Mouse (Mus musculus) heart, embryonic 11.5 days (tissue): ENCODE measurements around the gene Thrb. TPM values are rescaled to one million over a fixed set of nuclear protein-coding genes. Genes with fewer than 3 reads are reported as not detected.

Experiments used
- ATAC-seq: fragments of 200-750 bp; cut with Nextera tagmentation; replicated peaks from 2 replicates; pipeline ENCODE4 v1.8.0; 2017; ENCODE audit warnings: moderate library complexity; ENCODE audit not compliant: insufficient number of reproducible peaks, low FRiP score, low TSS enrichment
- H3K27ac ChIP-seq: fragments of 300-500 bp; sonication (generic); 2 replicates; pipeline ENCODE4 v1.5.1; 2014; ENCODE audit warnings: mild to moderate bottlenecking, low read depth, low read length
- H3K27me3 ChIP-seq: fragments of 300-500 bp; sonication (generic); 2 replicates; pipeline ENCODE4 v1.6.1; 2014; ENCODE audit warnings: mild to moderate bottlenecking, low read length, mixed read lengths; ENCODE audit not compliant: control insufficient read depth, insufficient read depth
- H3K36me3 ChIP-seq: fragments of 300-500 bp; sonication (generic); 2 replicates; pipeline ENCODE4 v1.6.1; 2014; ENCODE audit warnings: mild to moderate bottlenecking, low read length, moderate library complexity, mixed read lengths; ENCODE audit not compliant: control insufficient read depth, insufficient read depth
- H3K4me1 ChIP-seq: fragments of 300-500 bp; sonication (generic); 2 replicates; pipeline ENCODE4 v1.6.1; 2014; ENCODE audit warnings: low read length; ENCODE audit not compliant: control insufficient read depth, insufficient read depth
- H3K4me2 ChIP-seq: fragments of 300-500 bp; sonication (generic); 2 replicates; pipeline ENCODE4 v1.6.1; 2014; ENCODE audit warnings: mild to moderate bottlenecking, moderate library complexity
- H3K4me3 ChIP-seq: fragments of 300-500 bp; sonication (generic); 2 replicates; pipeline ENCODE4 v1.5.1; 2014; ENCODE audit warnings: low read depth, low read length
- H3K9ac ChIP-seq: fragments of 300-500 bp; sonication (generic); 2 replicates; pipeline ENCODE4 v1.6.1; 2014; ENCODE audit warnings: mild to moderate bottlenecking, low read depth, low read length, moderate library complexity
- H3K9me3 ChIP-seq: fragments of 300-500 bp; sonication (generic); replicated peaks from 2 replicates; pipeline ENCODE4 v1.6.1; 2016; ENCODE audit warnings: low read length; ENCODE audit not compliant: control insufficient read depth
- WGBS: fragments of 180-500 bp; shearing (Covaris S2); extraction: QIAGEN DNeasy Blood & Tissue Kit; methylation state at CpG from one replicate; pipeline ENCODE4 v1.1.7; 2014; ENCODE audit not compliant: insufficient replicate concordance; 5-methylcytosine and 5-hydroxymethylcytosine counted together
- polyA plus RNA-seq: library from polyadenylated mRNA; unstranded; fragments of >200 nt; fragmentation: Nextera tagmentation; extraction: Ambion mirVana; gene quantifications from 2 replicates; pipeline ENCODE4 v1.2.1, GENCODE M21; 2014

Gene Thrb
- polyA plus RNA-seq, 1 experiment from 2014 or later: 0.42 TPM

GRCm38 (mm10) chr14:17885320-17885719 is 225.3 kb downstream of the Thrb start:
- Histone ChIP-seq H3K4me3 (no peak overlapping the region), H3K4me2 (no peak overlapping the region), H3K9me3 (no peaks in the 10 kb centered on the region), H3K27me3 (no peaks in the 10 kb centered on the region), H3K36me3 (no peaks in the 10 kb centered on the region), H3K9ac (no peak overlapping the region), H3K27ac (no peak overlapping the region), H3K4me1 (no peaks in the 10 kb centered on the region)
- no peak for ATAC-seq
- 76% methylated on average over 3 of the region's 3 CpGs for WGBS

- Histone ChIP-seq H3K4me3 (no peak overlapping the region), H3K9me3 (no peaks in the 10 kb centered on the region), H3K27me3 (no peaks in the 10 kb centered on the region), H3K9ac (no peak overlapping the region), H3K4me1 (no peaks in the 10 kb centered on the region), H3K27ac (no peak overlapping the region), H3K4me2 (no peak overlapping the region), H3K36me3 (no peaks in the 10 kb centered on the region)
- ATAC-seq: no peak
- WGBS: 75% methylated on average over 1 of the region's 1 CpGs
Observed at GRCm38 (mm10) chr14:17894791-17895190, 234.7 kb downstream of the Thrb start.

- Histone ChIP-seq H3K4me1 (no peaks in the 10 kb centered on the region), H3K4me2 (no peak overlapping the region), H3K27me3 (no peaks in the 10 kb centered on the region), H3K4me3 (no peak overlapping the region), H3K36me3 (no peaks in the 10 kb centered on the region), H3K9me3 (no peaks in the 10 kb centered on the region), H3K27ac (no peak overlapping the region), H3K9ac (no peak overlapping the region)
- WGBS: 84% methylated on average over 6 of the region's 6 CpGs
- ATAC-seq: no peak
Observed at GRCm38 (mm10) chr14:17899733-17900413, 239.8 kb downstream of the Thrb start.

GRCm38 (mm10) chr14:17900414-17900795 is 240.3 kb downstream of the Thrb start:
- H3K9ac ChIP-seq: no peak overlapping the region
- no peaks in the 10 kb centered on the region for H3K4me1 ChIP-seq
- H3K9me3 ChIP-seq: no peaks in the 10 kb centered on the region
- WGBS: 69% methylated on average over 3 of the region's 3 CpGs
- H3K36me3 ChIP-seq: no peaks in the 10 kb centered on the region
- H3K27ac ChIP-seq: no peak overlapping the region
- no peak overlapping the region for H3K4me3 ChIP-seq
- no peak for ATAC-seq
- H3K27me3 ChIP-seq: no peaks in the 10 kb centered on the region
- H3K4me2 ChIP-seq: no peak overlapping the region

- Histone ChIP-seq H3K27ac (no peak overlapping the region), H3K9ac (no peak overlapping the region), H3K4me1 (no peaks in the 10 kb centered on the region), H3K4me3 (no peak overlapping the region), H3K9me3 (no peaks in the 10 kb centered on the region), H3K27me3 (no peaks in the 10 kb centered on the region), H3K36me3 (no peaks in the 10 kb centered on the region), H3K4me2 (no peak overlapping the region)
- 60% methylated on average over 2 of the region's 2 CpGs for WGBS
- ATAC-seq: no peak
Observed at GRCm38 (mm10) chr14:17902426-17902825, 242.4 kb downstream of the Thrb start.

- 54% methylated on average over 2 of the region's 2 CpGs for WGBS
- Histone ChIP-seq H3K4me3 (no peak overlapping the region), H3K27ac (no peak overlapping the region), H3K36me3 (no peaks in the 10 kb centered on the region), H3K27me3 (no peaks in the 10 kb centered on the region), H3K4me2 (no peak overlapping the region), H3K9me3 (no peaks in the 10 kb centered on the region), H3K9ac (no peak overlapping the region), H3K4me1 (no peaks in the 10 kb centered on the region)
- no peak for ATAC-seq
Observed at GRCm38 (mm10) chr14:17903121-17903520, 243.1 kb downstream of the Thrb start.

- WGBS: 59% methylated on average over 1 of the region's 1 CpGs
Observed at GRCm38 (mm10) chr14:17904554-17904953, 244.5 kb downstream of the Thrb start.

GRCm38 (mm10) chr14:17905627-17906026 is 245.6 kb downstream of the Thrb start:
- no peak overlapping the region for H3K27ac ChIP-seq
- no peak overlapping the region for H3K4me2 ChIP-seq
- no peak overlapping the region for H3K9ac ChIP-seq
- H3K36me3 ChIP-seq: no peaks in the 10 kb centered on the region
- H3K27me3 ChIP-seq: no peaks in the 10 kb centered on the region
- H3K4me3 ChIP-seq: no peak overlapping the region
- no peak for ATAC-seq
- no peaks in the 10 kb centered on the region for H3K4me1 ChIP-seq
- H3K9me3 ChIP-seq: no peaks in the 10 kb centered on the region
- WGBS: 46% methylated on average over 3 of the region's 3 CpGs

More at GRCm38 (mm10) chr14:17904554-17904953, 244.5 kb downstream of the Thrb start:
- Histone ChIP-seq H3K9me3 (no peaks in the 10 kb centered on the region), H3K36me3 (no peaks in the 10 kb centered on the region), H3K9ac (no peak overlapping the region), H3K27ac (no peak overlapping the region), H3K4me2 (no peak overlapping the region), H3K27me3 (no peaks in the 10 kb centered on the region), H3K4me1 (no peaks in the 10 kb centered on the region), H3K4me3 (no peak overlapping the region)
- no peak for ATAC-seq

- no peaks in the 10 kb centered on the region for H3K27me3 ChIP-seq
- no peaks in the 10 kb centered on the region for H3K9me3 ChIP-seq
- H3K4me2 ChIP-seq: no peak overlapping the region
- H3K4me1 ChIP-seq: no peaks in the 10 kb centered on the region
- ATAC-seq: no peak
- no peak overlapping the region for H3K4me3 ChIP-seq
- WGBS: 52% methylated on average over 4 of the region's 4 CpGs
- no peak overlapping the region for H3K27ac ChIP-seq
- no peak overlapping the region for H3K9ac ChIP-seq
- H3K36me3 ChIP-seq: no peaks in the 10 kb centered on the region
Observed at GRCm38 (mm10) chr14:17906931-17907330, 246.9 kb downstream of the Thrb start.
